Mouse (Mus musculus) cerebellum, adult 2 months (tissue): Measurements from ENCODE around the gene Samm50.

Source experiments
- CTCF ChIP-seq: fragments of 200-500 bp; IDR thresholded peaks from 2 replicates; pipeline ENCODE4 v1.5.1; 2011; ENCODE audit warnings: low read depth, mild to moderate bottlenecking, control low read depth, low read length, moderate library complexity, borderline replicate concordance; ENCODE audit not compliant: insufficient read depth
- POLR2A ChIP-seq: fragments of 200-500 bp; IDR thresholded peaks from 2 replicates; pipeline ENCODE4 v1.6.1; 2011; ENCODE audit warnings: low read length, control low read depth, borderline replicate concordance; ENCODE audit not compliant: insufficient read depth

DNA sequence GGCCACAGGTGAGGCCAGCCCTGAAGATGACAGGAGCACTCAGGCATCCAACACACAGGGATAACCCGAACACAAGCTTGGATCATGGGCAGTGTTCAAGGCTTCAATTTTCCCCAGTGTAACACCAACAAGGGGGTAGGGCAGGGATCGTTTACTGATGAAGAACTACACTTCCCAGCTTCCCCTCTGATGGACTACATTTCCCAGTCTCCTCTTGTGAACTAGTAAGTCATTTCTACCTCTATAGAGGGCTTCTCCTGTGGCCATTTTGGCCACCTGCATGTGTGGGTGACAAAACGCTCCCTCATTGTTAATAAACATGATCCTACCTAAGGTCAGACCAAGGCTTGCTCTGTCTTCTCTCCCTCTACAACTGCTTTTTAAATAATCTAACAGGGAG is 2.2 kb upstream of the Samm50 start:
- TF ChIP-seq CTCF = no peak
- no peak for TF ChIP-seq POLR2A
